Mouse (Mus musculus): ENCODE measurements around the gene Zfp580.

DNA sequence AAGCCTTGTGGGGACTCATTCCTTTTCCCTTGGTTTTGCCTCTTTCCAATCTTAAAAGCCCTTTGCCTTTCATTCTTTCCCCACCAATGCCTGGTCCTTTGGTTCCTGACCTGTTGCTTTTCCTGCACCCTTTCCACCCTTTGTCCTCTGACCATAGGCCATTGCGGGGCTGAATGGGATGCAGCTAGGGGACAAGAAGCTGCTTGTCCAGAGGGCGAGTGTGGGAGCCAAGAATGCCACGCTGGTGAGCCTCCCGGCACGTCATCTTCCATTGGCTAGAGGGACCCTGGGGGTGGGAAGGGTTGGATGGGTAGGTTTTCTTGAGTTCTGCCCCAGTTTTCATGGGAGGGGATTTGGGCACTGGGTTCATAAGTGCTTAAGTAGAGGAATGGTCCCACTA, 23.6 kb downstream of the Zfp580 start:
- TF ChIP-seq POLR2AphosphoS5 (IDR thresholded peaks at IDR 0.05; ENCODE audit: insufficient replicate concordance, low read depth, low read length) (no peak), CTCF (IDR thresholded peaks at IDR 0.05; ENCODE audit: low read depth, low read length) (no peak), TAL1 (conservative IDR thresholded peaks at IDR 0.05; ENCODE audit: low read depth, low read length) (no peak), GATA1 (IDR thresholded peaks at IDR 0.05; ENCODE audit: borderline replicate concordance, low read length) (no peak)
